Mouse (Mus musculus): ENCODE data around the gene Ccdc17.

Gene Ccdc17

DNA sequence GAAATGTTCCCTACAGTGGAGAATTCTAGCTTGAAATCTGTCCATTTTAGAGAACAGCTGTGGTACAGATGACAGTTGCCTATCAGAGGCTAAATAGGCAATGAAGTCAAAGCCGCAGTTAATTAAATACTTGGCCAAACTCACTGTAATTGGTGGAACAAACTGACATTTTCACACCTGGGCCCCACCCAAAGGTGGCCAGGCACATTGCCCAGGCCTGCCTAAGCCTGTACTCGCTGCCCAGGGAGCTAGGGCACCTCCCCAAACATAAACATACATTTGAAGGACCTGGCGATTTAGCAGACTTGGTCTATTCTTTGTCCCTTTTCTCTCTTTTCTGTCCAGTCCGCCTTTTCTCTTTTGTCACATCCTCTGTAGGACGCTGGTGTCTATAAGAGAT, at the start of gene Ccdc17:
Gene Ccdc17 (plus strand): TSS at position 276 of the 400 bp plus-strand sequence.
- DNase-seq (ENCODE audit: low spot score) = no peak

DNA sequence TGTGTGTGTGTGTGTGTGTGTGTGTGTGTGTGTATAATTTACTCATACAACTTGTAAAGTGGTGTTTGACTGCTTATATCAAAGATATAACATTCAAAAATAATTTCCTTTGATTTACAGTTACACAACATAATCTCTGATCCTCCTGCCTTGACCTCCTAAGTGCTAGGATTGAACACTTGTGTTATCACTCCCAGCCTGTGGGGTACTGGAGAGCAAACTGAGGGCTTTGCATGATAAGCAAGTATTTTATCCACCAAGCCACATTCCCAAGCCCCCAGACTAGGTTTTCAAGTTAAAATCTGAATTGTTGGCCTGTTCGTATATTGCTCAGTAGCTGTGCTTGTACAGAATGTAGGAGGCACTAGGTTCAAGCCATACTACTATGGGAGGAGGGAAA, 46.0 kb upstream of the Ccdc17 start:
- no peak for DNase-seq (ENCODE audit: low spot score)

DNA sequence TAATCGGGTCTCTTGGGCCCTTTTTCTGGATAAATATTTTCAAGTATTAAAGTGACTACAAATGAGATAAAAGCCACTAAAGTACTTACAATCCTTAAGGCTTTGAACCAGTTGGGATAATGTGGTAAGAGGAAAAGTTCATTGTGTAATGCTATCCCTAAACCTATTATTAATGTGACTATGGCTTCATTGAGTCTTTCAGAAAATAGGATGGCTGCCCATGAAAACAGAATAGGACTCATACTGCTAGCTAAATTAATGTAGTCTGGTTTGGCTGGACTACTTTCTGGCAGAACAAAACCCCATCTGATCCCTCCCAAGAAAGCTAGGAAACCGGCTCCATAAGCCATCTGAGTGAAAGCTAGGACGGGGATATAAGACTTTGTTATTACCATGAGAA, 43.4 kb upstream of the Ccdc17 start:
- no peak for DNase-seq (ENCODE audit: low spot score)

DNA sequence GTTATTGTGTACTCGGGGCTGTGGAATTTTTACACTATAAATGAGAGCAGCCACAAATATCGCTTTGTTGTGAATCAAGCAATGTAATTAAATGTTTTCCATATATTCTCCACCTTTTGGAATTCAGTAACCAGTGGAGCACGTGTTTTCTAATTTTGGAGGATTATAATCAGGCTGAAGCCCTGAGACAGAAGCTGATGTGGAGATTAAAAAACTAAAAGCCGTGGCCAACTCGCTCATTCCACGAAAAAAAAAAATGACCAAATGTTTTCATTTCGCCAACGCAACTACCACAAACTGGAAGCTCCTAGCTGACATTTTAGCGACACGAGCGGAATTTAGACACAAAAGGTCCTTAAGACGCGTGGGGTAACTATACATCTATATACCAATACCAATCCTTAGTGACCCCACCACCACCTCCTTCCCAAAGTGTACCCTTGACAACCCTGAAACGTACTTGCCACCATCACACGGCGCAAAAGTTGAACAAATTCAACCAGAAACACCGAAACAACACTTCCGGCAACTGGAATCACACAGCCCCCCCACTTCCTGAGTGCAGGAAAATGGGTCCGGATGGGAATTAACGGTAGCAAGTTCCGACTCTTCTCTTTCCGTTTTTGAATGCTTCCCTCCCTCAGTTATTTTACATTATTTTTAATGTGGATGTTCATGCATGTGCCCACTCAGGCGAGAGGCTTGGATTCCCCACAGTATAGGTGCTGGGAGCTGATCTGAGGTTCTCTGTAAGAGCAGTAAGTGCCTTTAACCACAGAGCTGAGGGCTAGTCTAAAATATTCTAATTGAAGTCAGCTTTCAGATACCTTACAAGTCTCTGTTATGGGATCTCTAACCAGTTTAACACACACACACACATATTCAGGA, 40.8 kb upstream of the Ccdc17 start, which contains the start of gene Tmem69:
Gene Tmem69 (minus strand): TSS at position 524 of the 888 bp plus-strand sequence.
- peak; percentile 44 for DNase-seq (ENCODE audit: low spot score)

DNA sequence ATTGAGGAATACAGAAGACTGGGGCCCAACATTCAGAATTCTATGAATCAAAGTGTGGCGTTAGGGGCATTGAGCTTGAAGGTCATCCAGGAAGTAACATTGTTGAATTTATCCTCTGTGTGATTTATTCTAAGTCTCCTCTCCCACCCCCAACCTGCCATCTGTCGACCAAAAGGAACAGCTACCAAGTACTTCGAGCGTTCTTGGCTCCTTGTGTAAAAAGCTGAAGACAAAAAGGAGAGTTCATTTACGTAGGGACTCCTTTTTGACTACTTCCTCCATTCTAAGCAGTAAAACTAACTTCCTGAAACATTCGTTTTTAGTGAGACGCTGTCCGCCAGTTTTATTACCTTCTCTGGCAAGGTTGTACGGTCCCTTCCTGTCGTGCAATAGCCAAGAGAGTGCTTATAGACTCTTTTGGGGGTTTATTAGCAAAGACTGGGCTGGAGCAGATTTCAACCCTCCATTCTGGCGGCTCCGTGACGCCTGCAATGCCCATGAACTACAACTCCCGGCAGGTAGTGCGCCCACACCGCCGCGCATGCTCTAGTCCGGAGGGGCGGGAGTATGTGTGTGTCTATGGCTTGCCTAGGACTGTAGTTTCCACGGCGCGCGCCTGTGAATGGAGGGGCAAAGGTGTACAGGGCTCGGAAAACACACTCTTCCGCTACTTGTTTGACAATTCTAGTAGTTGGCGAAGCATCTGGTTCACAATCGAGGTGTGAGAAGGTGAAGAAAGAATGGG, 39.7 kb upstream of the Ccdc17 start:
- DNase-seq (ENCODE audit: low spot score) = peak; percentile 84

DNA sequence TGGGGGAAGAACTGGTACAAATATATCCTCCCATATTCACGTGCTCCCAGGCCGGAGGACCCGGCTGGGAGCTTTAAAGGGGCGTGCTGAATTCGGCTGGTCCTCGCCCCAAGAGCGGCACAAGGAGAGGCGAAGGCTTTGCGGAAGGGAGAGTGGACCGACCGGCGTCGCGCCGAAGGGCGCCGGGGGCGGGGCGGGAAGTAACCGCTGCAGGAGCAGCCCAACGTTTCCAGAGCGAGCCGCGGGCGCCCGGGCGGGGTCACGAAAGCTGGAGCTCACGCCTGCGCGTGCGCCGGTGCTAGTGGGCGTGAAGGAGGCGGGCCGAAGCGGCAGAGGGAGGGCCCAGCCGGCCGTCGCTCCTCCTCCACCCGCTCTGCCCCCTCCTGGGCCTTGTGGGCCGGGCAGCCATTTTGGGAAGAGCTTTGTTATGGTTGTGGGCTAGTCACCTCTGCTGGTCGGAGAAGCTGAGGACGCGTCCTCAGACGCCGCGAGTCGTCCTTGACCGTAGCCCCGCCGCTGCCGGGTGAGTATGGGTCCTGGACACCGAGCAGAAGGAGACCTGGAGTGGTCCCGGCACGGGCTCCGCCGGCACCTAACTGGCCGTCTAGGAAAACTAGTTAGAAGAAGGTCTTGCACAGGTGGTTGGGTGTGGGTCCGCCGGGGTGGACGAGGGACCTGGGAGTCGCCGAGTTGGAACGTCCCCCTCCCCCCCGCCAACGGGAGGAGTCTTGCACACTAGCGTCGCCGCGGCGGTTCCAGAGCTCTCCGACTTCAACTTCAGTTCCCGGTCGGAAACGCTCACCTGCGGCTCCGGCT, 38.9 kb upstream of the Ccdc17 start, which contains the start of gene Gpbp1l1:
Gene Gpbp1l1 (plus strand): TSS at position 353 of the 816 bp plus-strand sequence.
- peak; percentile 92 for DNase-seq (ENCODE audit: low spot score)

DNA sequence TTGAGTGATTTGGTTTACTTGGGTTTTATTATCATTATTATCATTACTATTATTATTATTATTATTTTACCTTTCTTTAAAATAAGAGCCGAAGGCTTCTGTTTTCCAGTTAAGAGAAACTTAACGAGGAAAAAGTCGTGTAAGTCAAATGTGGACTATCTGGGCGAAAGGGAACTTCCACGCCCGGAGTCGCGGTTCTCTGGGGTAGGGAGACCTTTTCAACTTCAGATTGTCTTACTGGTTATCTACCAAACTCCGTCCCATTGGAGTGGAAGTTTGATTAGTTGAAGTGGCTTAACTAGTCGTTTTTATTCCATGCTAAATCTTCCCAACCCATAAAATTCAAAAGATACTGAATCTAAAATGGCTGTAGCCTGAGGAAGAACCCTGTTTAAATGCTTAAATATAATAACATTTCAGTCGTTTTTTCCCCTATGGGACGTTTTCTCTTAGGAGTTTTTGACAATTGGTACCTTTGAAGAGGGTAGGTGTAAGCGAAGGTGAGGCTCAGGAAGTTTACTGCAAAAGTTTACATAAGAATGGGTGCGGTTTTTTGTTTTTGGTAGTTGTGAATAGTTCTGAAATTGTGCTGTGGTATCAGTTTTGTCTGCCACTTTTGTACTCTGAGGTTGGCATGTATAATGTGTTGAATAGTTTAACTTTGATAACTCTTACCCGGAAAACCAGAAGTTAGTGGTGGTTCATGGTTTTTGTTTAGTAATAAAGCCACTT, 38.1 kb upstream of the Ccdc17 start:
- DNase-seq (ENCODE audit: low spot score) = no peak

DNA sequence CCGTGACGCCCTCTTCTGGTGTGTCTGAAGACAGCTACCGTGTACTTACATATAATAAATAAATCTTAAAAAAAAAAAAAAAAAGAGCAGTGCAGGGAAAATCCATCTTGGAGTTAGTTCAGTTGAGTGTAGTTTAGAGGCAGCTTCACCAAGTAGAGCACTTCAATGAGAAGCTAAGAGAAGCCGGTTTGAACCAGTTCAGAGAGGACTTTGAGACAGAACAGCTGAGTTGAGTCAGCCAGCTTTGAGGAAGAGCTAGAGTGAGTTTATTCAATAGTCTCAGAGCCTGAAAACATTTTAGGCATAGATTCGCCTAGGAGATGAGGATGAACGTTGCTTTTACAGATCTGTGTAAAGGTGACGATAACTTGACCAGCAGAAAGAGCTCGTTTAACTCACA, 661 bp upstream of the Ccdc17 start:
- no peak for DNase-seq (ENCODE audit: low spot score)

DNA sequence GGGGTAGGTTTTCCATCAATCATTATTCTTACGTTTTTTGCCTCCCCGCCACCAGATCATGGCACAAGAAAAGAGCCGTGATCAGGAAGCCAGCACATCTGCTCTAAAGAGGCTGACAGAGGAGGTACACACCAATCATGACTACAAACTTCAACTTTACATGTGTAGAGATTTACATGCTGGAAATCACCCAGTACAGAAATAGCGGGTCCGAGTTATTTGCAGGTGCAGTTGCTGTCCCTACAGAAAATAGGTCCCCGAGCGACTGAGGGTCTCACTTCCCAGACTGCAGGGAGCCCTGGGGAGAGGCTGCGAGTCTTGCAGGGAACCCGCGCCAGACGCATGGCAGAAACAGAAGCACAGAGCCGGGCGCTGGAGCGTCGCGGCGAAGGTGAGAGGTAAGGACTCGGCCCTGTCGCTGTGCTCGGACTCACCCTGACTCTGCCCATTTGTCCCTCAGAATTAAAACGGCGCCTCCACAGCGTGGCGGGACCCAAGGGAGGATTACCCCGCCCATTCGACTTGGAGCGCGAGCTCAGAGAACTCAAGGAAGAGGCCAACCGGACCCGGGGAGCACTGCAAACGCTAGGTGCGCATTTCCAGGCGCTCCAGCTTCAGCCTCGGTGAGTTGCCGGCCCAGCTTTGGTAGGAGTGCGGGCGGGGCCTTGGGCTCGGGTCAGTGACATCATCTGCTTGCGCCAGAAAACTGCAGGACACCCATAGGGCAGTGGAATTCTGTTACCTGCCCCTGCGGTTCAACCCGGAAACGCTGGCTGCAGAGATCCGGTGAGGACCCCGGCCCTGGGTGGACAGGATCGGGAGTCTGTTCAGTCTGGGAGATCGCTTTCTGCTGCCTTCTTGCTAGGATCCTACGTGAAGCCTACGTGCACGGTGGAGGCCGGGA, 776 bp downstream of the Ccdc17 start:
- DNase-seq (ENCODE audit: low spot score) = peak; percentile 59

DNA sequence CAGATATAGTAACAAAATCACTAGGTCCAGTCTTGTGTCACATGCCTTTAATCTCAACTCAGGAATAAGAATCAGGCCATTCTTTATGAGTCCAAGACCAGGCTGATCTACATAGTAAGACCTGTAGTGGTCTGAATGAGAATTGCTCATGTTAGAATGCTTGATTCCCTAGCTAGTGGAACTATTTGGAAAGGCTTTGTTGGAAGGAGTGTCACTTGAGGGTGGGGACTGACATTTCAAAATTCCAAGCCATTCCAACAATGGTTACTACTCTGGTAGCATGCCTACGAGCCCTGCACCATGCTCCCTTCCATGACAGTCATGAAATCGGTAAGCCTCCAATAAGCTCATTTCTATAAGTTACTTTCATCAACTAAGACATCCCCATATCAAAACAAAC, 16.2 kb downstream of the Ccdc17 start:
- DNase-seq (ENCODE audit: low spot score) = no peak

DNA sequence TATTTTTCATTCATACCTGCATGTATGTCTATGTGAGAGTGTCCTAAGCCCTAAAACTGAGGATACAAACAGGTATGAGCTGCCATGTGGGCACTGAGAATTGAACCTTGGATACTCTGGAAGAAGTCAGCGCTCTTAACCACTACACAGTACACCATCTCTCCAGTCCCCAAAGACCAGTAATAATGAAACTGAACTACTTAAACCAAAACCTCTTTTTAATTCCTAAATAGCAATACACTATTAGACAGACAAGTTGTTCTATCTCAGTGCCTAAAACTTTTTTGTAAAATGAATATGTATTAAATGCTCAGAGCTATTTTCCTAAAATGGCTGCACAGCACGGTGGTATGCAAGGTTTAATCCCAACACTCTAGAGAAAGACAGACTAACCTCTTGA, 18.8 kb downstream of the Ccdc17 start:
- no peak for DNase-seq (ENCODE audit: low spot score)

DNA sequence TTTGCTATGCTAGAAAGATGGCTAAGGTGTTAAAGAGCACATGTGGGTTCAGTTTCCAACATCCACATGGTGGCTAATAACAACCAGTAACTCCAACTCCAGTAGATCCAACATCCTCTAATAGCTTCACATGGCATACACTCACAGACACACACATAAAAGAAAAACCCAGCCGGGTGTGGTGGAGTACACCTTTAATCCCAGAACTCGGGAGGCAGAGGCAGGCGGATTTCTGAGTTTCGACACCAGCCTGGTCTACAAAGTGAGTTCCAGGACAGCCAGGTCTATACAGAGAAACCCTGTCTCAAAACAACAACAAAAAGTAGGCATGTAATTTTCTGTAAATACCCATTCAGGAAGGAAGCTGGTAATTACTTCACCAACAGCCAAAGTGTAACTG, 28.4 kb downstream of the Ccdc17 start:
- no peak for DNase-seq (ENCODE audit: low spot score)

DNA sequence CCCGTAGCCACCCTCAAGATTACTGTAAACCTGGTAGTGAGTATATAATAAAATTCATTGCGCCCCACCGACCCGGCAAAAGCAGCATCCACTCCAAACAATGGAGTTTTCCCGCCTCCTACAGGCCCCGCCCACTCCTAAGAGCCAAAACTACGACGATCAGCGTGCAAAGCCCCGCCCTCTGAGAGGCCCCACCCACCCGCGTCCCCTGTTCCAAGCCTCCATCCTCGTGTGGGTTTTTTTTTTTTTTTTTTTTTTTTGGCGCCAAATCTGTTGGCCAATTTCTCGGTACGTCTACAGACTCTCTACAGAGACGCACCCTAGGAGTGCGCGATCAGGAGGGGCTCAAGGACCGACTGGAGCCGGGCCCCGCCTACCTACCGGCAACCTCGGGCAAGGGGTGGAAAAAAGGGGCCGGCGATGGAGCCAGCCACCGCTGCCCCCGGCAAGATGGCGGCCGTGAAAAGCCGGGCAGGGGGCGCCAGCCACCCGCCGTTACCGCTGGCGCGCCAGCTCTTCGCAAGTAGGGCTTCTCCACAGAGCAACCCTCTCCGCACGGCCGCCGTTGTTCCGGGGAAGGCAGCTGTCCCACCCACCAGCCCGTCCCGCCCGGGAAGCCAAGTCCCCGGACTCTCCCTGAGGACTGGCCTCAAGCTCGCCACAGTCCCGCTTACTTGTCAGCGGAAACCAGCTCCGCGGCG, 30.4 kb downstream of the Ccdc17 start:
- DNase-seq (ENCODE audit: low spot score) = peak; percentile 71

DNA sequence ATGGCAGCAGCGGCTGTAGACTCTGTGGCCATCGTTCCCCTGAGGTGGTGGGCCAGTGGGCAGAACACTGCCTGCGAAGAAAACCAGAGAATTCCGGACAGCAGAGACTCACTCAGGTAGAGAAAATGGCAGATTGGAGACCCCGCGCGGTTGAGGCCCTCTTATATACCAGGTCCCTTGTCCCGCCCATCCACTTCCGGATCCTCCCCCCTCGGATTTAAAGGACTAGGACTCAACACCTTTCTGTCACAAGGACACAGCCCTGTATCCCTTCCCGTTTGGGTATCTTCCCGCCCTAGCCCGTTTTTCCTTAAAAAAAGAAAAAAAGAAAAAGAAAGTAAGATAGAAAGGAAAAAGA, 30.9 kb downstream of the Ccdc17 start:
- DNase-seq (ENCODE audit: low spot score) = no peak

DNA sequence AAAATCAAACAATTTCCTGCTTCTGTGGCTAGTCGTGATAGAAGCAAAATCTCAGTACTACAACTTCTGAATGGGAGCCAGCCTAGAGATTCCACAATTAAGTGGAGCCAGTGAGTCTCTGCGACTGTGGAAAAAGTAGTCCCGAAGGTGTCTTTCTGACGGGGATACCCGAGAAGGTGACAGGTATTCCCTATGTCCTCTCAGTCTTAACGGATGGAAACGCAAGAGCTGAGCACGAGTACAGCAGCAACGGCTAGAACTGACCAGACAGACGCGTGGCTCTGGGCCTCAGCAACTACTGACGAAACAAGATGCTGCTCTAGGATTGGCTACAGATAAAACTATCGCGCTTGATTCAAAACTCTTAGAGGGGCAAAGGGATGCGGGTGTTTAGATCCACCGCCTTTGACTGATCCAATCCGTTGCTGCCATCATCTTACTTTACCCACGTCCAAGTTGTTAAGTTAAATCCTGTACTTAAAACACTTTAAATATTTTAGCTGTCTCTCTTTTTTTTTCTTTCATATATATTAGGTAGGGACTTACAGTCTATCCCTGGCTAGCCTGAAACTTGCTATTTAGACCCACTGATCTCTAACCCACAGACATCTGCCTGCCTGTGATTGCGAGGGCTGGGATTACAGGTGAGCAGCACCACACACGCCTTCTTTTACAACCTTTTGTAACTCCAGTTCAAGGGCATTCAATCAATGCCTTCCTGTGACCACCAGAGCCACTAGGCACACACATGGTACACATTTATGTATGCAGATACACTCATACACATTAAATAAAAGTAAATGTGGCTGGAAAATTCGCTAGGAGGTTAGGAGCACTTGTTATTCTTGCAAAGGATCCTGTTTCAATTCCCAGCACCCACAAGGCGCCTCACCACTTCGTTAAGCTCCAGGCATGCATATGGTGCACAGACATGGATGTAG, 31.5 kb downstream of the Ccdc17 start, which contains the start of gene Nasp:
Gene Nasp (minus strand): TSS at position 220 of the 941 bp plus-strand sequence.
- DNase-seq (ENCODE audit: low spot score) = peak; percentile 42

DNA sequence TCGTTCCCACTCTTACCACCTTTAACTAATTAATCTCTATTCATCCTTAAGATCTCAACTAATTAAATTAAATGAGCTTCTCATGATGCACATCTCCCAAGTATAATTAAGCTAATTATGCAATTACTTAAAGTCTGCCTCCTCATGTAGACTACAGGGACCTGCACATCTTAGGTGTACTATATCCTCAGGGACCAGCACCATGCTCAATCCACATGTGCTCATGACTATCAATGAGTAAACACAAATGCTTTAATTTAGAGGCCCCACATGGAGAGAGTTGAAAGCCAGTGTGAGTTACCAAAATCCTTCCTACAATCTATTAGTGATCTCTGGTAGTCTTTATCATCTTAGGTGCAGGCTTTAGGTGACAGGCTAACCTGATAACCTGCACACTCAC, 38.7 kb downstream of the Ccdc17 start:
- DNase-seq (ENCODE audit: low spot score) = no peak

DNA sequence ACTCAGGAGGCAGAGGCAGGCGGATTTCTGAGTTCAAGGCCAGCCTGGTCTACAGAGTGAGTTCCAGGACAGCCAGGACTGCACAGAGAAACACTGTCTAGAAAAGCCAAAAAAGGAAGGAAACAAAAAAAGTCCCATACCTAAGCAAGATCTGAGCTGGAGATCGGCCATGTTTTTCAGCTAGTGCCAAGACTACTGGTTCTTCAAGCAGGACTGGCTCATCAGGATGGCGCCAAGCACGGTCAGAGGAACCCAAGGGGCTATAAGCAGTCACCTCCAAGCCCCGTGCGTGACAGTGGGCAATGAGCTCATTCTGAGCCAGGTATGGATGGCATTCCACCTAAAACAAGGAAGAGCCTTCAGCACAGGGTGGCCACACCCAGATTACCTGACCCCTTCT, 42.4 kb downstream of the Ccdc17 start:
- DNase-seq (ENCODE audit: low spot score) = no peak

DNA sequence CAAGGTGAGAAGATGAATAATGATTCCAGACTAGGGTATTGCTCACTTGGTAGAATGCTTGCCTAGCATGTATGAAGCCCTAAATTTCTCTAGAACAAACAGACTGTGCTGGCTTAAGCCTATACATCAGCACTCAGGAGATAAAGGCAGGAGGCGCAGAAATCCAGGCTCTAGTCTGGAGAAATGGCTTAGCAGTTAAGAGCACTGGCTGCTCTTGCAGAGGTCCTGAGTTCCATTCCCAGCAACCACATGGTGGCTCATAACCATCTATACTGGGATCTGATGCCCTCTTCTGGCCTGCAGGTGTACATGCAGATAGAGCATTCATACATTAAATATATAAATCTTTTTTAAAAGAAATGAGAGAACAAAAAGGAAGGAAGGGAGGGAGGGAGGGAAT, 45.6 kb downstream of the Ccdc17 start:
- no peak for DNase-seq (ENCODE audit: low spot score)

DNA sequence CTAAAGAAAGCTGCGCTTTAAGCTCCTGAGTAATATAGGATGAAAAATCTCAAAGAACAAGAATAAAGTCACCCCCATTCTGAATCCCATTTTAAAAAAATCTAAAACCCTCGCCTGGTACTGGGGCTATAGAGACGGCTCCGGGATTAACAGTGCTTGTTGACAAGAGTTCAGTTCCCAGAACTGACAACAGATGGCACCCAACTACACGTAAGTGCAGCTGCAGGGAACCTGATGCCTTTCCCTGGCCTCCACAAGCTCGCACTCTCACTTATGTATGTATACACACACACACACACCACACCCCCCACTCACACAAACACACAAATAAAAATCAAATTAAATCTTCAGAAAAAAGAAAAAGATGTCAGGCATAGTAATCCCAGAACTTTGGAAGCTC, 47.9 kb downstream of the Ccdc17 start:
- DNase-seq (ENCODE audit: low spot score) = no peak
